Mouse (Mus musculus) heart, embryonic 15.5 days (tissue): ENCODE measurements around the gene Grik5. TPM values are rescaled to one million over a fixed set of nuclear protein-coding genes. Genes with fewer than 3 reads are reported as not detected.
A peak's percentile ranks its signal among the peaks of the same experiment; 100 is the strongest.

Experiments used
- ATAC-seq: fragments of 200-750 bp; cut with Nextera tagmentation; replicated peaks from 2 replicates; pipeline ENCODE4 v1.8.0; 2017; ENCODE audit warnings: low read depth, moderate TSS enrichment; ENCODE audit not compliant: insufficient number of reproducible peaks, insufficient read depth, low FRiP score
- H3K27ac ChIP-seq: fragments of 300-500 bp; sonication (generic); 2 replicates; pipeline ENCODE4 v1.5.1; 2015; ENCODE audit warnings: mild to moderate bottlenecking, inconsistent platforms
- H3K27me3 ChIP-seq: fragments of 300-500 bp; sonication (generic); 2 replicates; pipeline ENCODE4 v1.6.1; 2015; ENCODE audit warnings: inconsistent platforms
- H3K36me3 ChIP-seq: fragments of 300-500 bp; sonication (generic); 2 replicates; pipeline ENCODE4 v1.6.1; 2015; ENCODE audit warnings: mild to moderate bottlenecking, inconsistent platforms
- H3K4me1 ChIP-seq: fragments of 300-500 bp; sonication (generic); replicated peaks from 2 replicates; pipeline ENCODE4 v1.6.1; 2015; ENCODE audit warnings: inconsistent platforms
- H3K4me2 ChIP-seq: fragments of 300-500 bp; sonication (generic); 2 replicates; pipeline ENCODE4 v1.6.1; 2015; ENCODE audit warnings: inconsistent platforms, mild to moderate bottlenecking, moderate library complexity
- H3K4me3 ChIP-seq: fragments of 300-500 bp; sonication (generic); 2 replicates; pipeline ENCODE4 v1.5.1; 2015; ENCODE audit warnings: mild to moderate bottlenecking, inconsistent platforms
- H3K9ac ChIP-seq: fragments of 300-500 bp; sonication (generic); 2 replicates; pipeline ENCODE4 v1.6.1; 2015; ENCODE audit warnings: mild to moderate bottlenecking, inconsistent platforms
- H3K9me3 ChIP-seq: fragments of 300-500 bp; sonication (generic); replicated peaks from 2 replicates; pipeline ENCODE4 v1.6.1; 2016; ENCODE audit warnings: inconsistent platforms
- WGBS: fragments of 180-500 bp; shearing (Covaris S2); methylation state at CpG from one replicate; pipeline ENCODE4 v1.1.7; 2015; ENCODE audit warnings: mixed read lengths; 5-methylcytosine and 5-hydroxymethylcytosine counted together
- polyA plus RNA-seq: library from polyadenylated mRNA; unstranded; fragments of >200 nt; fragmentation: Nextera tagmentation; extraction: Ambion mirVana; gene quantifications from 2 replicates; pipeline ENCODE4 v1.2.1, GENCODE M21; 2015

Gene Grik5
- polyA plus RNA-seq, 1 experiment from 2014 or later = 2.4 TPM

GRCm38 (mm10) chr7:25005421-25006065 is 66.6 kb downstream of the Grik5 start, which contains the start of gene Atp1a3:
Atp1a3 (minus strand) TSS chr7:25005958.
- peak within 1 kb of the TSS; percentile 40 for H3K4me3 ChIP-seq
- ATAC-seq = peak; percentile 23; the same call in 1 of the 2 replicates
- H3K4me1 ChIP-seq = peaks cover 30% of the 10 kb centered on the region
- no peak within 1 kb of the TSS for H3K27ac ChIP-seq
- H3K27me3 ChIP-seq = peaks cover 75% of the 10 kb centered on the region
- no peaks in the 10 kb centered on the region for H3K9me3 ChIP-seq
- 2% methylated on average over 50 of the region's 54 CpGs for WGBS
- H3K36me3 ChIP-seq = no peaks in the 10 kb centered on the region
- H3K9ac ChIP-seq = no peak within 1 kb of the TSS
- peak within 1 kb of the TSS; percentile 63 for H3K4me2 ChIP-seq

- no peak overlapping the region for H3K27ac ChIP-seq
- no peak overlapping the region for H3K9ac ChIP-seq
- H3K4me3 ChIP-seq = 0 out of 2 replicates have a peak overlapping the region, but pooled peaks have one; percentile 40
- H3K36me3 ChIP-seq = no peaks in the 10 kb centered on the region
- no peaks in the 10 kb centered on the region for H3K9me3 ChIP-seq
- ATAC-seq = no peak
- peaks cover 24% of the 10 kb centered on the region for H3K4me1 ChIP-seq
- H3K4me2 ChIP-seq = peak overlapping the region; percentile 63
- H3K27me3 ChIP-seq = peaks cover 68% of the 10 kb centered on the region
- 35% methylated on average over 9 of the region's 9 CpGs for WGBS
Observed at GRCm38 (mm10) chr7:25004806-25005205, 67.3 kb downstream of the Grik5 start.

GRCm38 (mm10) chr7:25003820-25004388 is 68.2 kb downstream of the Grik5 start:
- no peak for ATAC-seq
- H3K27me3 ChIP-seq = peaks cover 59% of the 10 kb centered on the region
- no peaks in the 10 kb centered on the region for H3K36me3 ChIP-seq
- no peak overlapping the region for H3K4me2 ChIP-seq
- H3K4me3 ChIP-seq = no peak overlapping the region
- H3K9ac ChIP-seq = no peak overlapping the region
- no peaks in the 10 kb centered on the region for H3K9me3 ChIP-seq
- H3K4me1 ChIP-seq = peaks cover 18% of the 10 kb centered on the region
- no peak overlapping the region for H3K27ac ChIP-seq
- WGBS = 87% methylated on average over 8 of the region's 8 CpGs

GRCm38 (mm10) chr7:25003291-25003690 is 68.9 kb downstream of the Grik5 start:
- Histone ChIP-seq H3K36me3 (no peaks in the 10 kb centered on the region), H3K27me3 (peaks cover 52% of the 10 kb centered on the region), H3K4me2 (no peak overlapping the region), H3K9ac (no peak overlapping the region), H3K4me1 (peaks cover 13% of the 10 kb centered on the region), H3K4me3 (no peak overlapping the region), H3K27ac (no peak overlapping the region), H3K9me3 (no peaks in the 10 kb centered on the region)
- 33% methylated on average over 11 of the region's 11 CpGs for WGBS
- ATAC-seq = no peak

- Histone ChIP-seq H3K27ac (no peak overlapping the region), H3K9me3 (no peaks in the 10 kb centered on the region), H3K9ac (no peak overlapping the region), H3K27me3 (peaks cover 27% of the 10 kb centered on the region), H3K4me2 (no peak overlapping the region), H3K4me1 (peaks cover 11% of the 10 kb centered on the region), H3K4me3 (no peak overlapping the region), H3K36me3 (no peaks in the 10 kb centered on the region)
- 56% methylated on average over 12 of the region's 12 CpGs for WGBS
- ATAC-seq = no peak
Observed at GRCm38 (mm10) chr7:25000711-25001110, 71.4 kb downstream of the Grik5 start.

- 64% methylated on average over 7 of the region's 7 CpGs for WGBS
- ATAC-seq = no peak
- Histone ChIP-seq H3K9ac (no peak overlapping the region), H3K4me2 (no peak overlapping the region), H3K9me3 (no peaks in the 10 kb centered on the region), H3K27ac (no peak overlapping the region), H3K36me3 (no peaks in the 10 kb centered on the region), H3K4me3 (no peak overlapping the region), H3K4me1 (peaks cover 6% of the 10 kb centered on the region; the same call in 1 of the 2 replicates), H3K27me3 (peaks cover 22% of the 10 kb centered on the region)
Observed at GRCm38 (mm10) chr7:25000211-25000610, 71.9 kb downstream of the Grik5 start.

GRCm38 (mm10) chr7:24993081-24993480 is 79.1 kb downstream of the Grik5 start:
- no peak overlapping the region for H3K4me2 ChIP-seq
- WGBS = 65% methylated on average over 6 of the region's 6 CpGs
- no peak overlapping the region for H3K4me3 ChIP-seq
- H3K27ac ChIP-seq = no peak overlapping the region
- H3K27me3 ChIP-seq = peaks cover 11% of the 10 kb centered on the region
- no peak for ATAC-seq
- no peaks in the 10 kb centered on the region for H3K36me3 ChIP-seq
- H3K9ac ChIP-seq = no peak overlapping the region
- H3K4me1 ChIP-seq = no peaks in the 10 kb centered on the region
- no peaks in the 10 kb centered on the region for H3K9me3 ChIP-seq

GRCm38 (mm10) chr7:24990478-24990877 is 81.7 kb downstream of the Grik5 start:
- Histone ChIP-seq H3K4me3 (no peak overlapping the region), H3K4me2 (no peak overlapping the region), H3K27ac (no peak overlapping the region), H3K27me3 (peaks cover 11% of the 10 kb centered on the region), H3K9me3 (no peaks in the 10 kb centered on the region), H3K36me3 (no peaks in the 10 kb centered on the region), H3K9ac (no peak overlapping the region), H3K4me1 (no peaks in the 10 kb centered on the region)
- no peak for ATAC-seq
- WGBS = 79% methylated on average over 8 of the region's 8 CpGs

GRCm38 (mm10) chr7:24987941-24988340 is 84.2 kb downstream of the Grik5 start:
- Histone ChIP-seq H3K9ac (no peak overlapping the region), H3K4me2 (no peak overlapping the region), H3K4me3 (no peak overlapping the region), H3K4me1 (no peaks in the 10 kb centered on the region), H3K27me3 (peaks cover 4% of the 10 kb centered on the region; the same call in 1 of the 2 replicates), H3K9me3 (no peaks in the 10 kb centered on the region), H3K27ac (no peak overlapping the region), H3K36me3 (no peaks in the 10 kb centered on the region)
- ATAC-seq = no peak
- WGBS = 73% methylated on average over 14 of the region's 14 CpGs

- Histone ChIP-seq H3K4me1 (no peaks in the 10 kb centered on the region), H3K9ac (no peak overlapping the region), H3K4me3 (no peak overlapping the region), H3K36me3 (no peaks in the 10 kb centered on the region), H3K27me3 (no peaks in the 10 kb centered on the region), H3K27ac (no peak overlapping the region), H3K9me3 (no peaks in the 10 kb centered on the region), H3K4me2 (no peak overlapping the region)
- ATAC-seq = no peak
- 67% methylated on average over 5 of the region's 5 CpGs for WGBS
Observed at GRCm38 (mm10) chr7:24985799-24986198, 86.3 kb downstream of the Grik5 start.

- ATAC-seq = no peak
- H3K27me3 ChIP-seq = no peaks in the 10 kb centered on the region
- no peak overlapping the region for H3K27ac ChIP-seq
- no peak overlapping the region for H3K9ac ChIP-seq
- H3K4me1 ChIP-seq = no peaks in the 10 kb centered on the region
- 86% methylated on average over 2 of the region's 2 CpGs for WGBS
- H3K4me3 ChIP-seq = no peak overlapping the region
- no peaks in the 10 kb centered on the region for H3K36me3 ChIP-seq
- H3K4me2 ChIP-seq = no peak overlapping the region
- no peaks in the 10 kb centered on the region for H3K9me3 ChIP-seq
Observed at GRCm38 (mm10) chr7:24984307-24984706, 87.8 kb downstream of the Grik5 start.

GRCm38 (mm10) chr7:24983396-24983795 is 88.8 kb downstream of the Grik5 start:
- WGBS = 67% methylated on average over 5 of the region's 5 CpGs
- no peaks in the 10 kb centered on the region for H3K36me3 ChIP-seq
- no peak overlapping the region for H3K4me3 ChIP-seq
- H3K27me3 ChIP-seq = no peaks in the 10 kb centered on the region
- no peak for ATAC-seq
- H3K9ac ChIP-seq = no peak overlapping the region
- H3K27ac ChIP-seq = no peak overlapping the region
- H3K4me2 ChIP-seq = no peak overlapping the region
- no peaks in the 10 kb centered on the region for H3K9me3 ChIP-seq
- H3K4me1 ChIP-seq = no peaks in the 10 kb centered on the region
